Mouse (Mus musculus): ENCODE data around the gene Stambpl1. TPM values are rescaled to one million over a fixed set of nuclear protein-coding genes. Genes with fewer than 3 reads are reported as not detected.

Stambpl1 gene
- polyA plus RNA-seq, 1 experiment from 2014 or later, result 10.3 TPM

DNA sequence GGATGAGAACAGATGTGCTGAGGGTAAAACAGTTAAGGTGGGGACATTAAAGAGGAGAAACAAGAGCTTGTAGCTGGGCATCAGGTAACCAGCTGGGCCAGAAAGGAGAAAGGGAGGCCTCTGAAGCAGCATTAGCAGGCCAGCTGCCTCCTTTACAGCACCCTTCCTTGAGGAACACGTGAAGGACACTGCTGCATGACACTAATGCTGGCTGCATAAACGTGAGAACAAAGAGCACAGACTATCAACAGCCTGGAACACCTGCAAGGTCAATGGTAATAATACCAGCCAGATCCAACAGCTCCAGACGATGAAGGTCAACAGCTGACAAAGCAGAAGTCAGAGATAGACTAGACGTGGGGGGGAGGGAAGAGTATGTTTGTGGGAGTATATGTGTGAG, 22.1 kb downstream of the Stambpl1 start:
- peak overlapping the region; percentile 87 for H3K27ac ChIP-seq (ENCODE audit: low read depth)
- H3K4me1 ChIP-seq (ENCODE audit: insufficient read depth), result peaks cover 34% of the 10 kb centered on the region
- ATAC-seq (no peak), DNase-seq (no peak)
- no peak overlapping the region for H3K9ac ChIP-seq (replicated peaks)
- H3K36me3 ChIP-seq (replicated peaks; ENCODE audit: insufficient read depth, low read length), result no peaks in the 10 kb centered on the region; the same call in 1 of the 2 replicates
- no peaks in the 10 kb centered on the region for H3K27me3 ChIP-seq (ENCODE audit: insufficient read depth, low read length)
- H3K4me2 ChIP-seq (ENCODE audit: low read depth, low read length), result no peak overlapping the region
- TF ChIP-seq EP300 (IDR thresholded peaks at IDR 0.05; ENCODE audit: low read depth) (no peak), CTCF (IDR thresholded peaks at IDR 0.05; ENCODE audit: low read depth) (no peak)
- H3K4me3 ChIP-seq (ENCODE audit: low read depth, low read length), result no peak overlapping the region
- 37% methylated on average over 4 of the region's 4 CpGs for WGBS (ENCODE audit: insufficient replicate concordance)
- H3K9me3 ChIP-seq (ENCODE audit: low read length), result no peaks in the 10 kb centered on the region

GRCm38 (mm10) chr19:34216956-34217355, 24.9 kb downstream of the Stambpl1 start:
- TF ChIP-seq EP300 (IDR thresholded peaks at IDR 0.05; ENCODE audit: low read depth) (no peak), CTCF (IDR thresholded peaks at IDR 0.05; ENCODE audit: low read depth) (no peak)
- 53% methylated on average over 5 of the region's 5 CpGs for WGBS (ENCODE audit: insufficient replicate concordance)
- Histone ChIP-seq H3K27me3 (ENCODE audit: insufficient read depth, low read length) (no peaks in the 10 kb centered on the region), H3K36me3 (replicated peaks; ENCODE audit: insufficient read depth, low read length) (peaks cover 14% of the 10 kb centered on the region), H3K9ac (replicated peaks) (no peak overlapping the region), H3K4me1 (ENCODE audit: insufficient read depth) (peaks cover 20% of the 10 kb centered on the region), H3K4me3 (ENCODE audit: low read depth, low read length) (no peak overlapping the region), H3K27ac (ENCODE audit: low read depth) (peak overlapping the region; percentile 70; the same call in 1 of the 2 replicates), H3K9me3 (ENCODE audit: low read length) (no peaks in the 10 kb centered on the region), H3K4me2 (ENCODE audit: low read depth, low read length) (no peak overlapping the region)
- ATAC-seq, result no peak
- no peak for DNase-seq

DNA sequence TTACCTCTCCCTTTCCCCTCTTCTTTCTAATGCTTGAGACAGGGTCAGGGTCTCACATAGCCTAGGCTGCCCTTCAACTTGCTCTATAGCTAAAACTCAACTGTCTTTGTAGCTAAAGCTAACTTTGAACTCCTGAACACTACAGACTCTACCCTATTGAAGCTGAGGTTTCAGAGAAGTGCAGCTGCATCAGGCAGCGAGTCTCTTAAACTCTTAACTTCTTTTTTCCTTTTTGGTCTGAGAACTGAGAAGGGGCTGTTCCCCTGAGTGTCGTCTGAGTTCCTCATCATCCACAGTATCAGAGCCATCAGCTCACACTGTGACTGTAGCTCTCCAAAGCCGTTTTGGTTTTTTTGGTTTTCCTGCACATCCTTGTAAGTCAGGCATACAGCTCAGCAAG, 25.7 kb downstream of the Stambpl1 start:
- peaks cover 16% of the 10 kb centered on the region for H3K36me3 ChIP-seq (replicated peaks; ENCODE audit: insufficient read depth, low read length)
- H3K9ac ChIP-seq (replicated peaks), result no peak overlapping the region
- WGBS (ENCODE audit: insufficient replicate concordance), result 54% methylated on average over 3 of the region's 3 CpGs
- no peaks in the 10 kb centered on the region for H3K9me3 ChIP-seq (ENCODE audit: low read length)
- DNase-seq, result no peak
- no peak overlapping the region for H3K4me3 ChIP-seq (ENCODE audit: low read depth, low read length)
- H3K27me3 ChIP-seq (ENCODE audit: insufficient read depth, low read length), result no peaks in the 10 kb centered on the region
- H3K4me2 ChIP-seq (ENCODE audit: low read depth, low read length), result peak overlapping the region; percentile 35; the same call in 1 of the 2 replicates
- no peak for ATAC-seq
- TF ChIP-seq CTCF (IDR thresholded peaks at IDR 0.05; ENCODE audit: low read depth), result no peak
- no peak for TF ChIP-seq EP300 (IDR thresholded peaks at IDR 0.05; ENCODE audit: low read depth)
- peak overlapping the region; percentile 70 for H3K27ac ChIP-seq (ENCODE audit: low read depth)
- peaks cover 17% of the 10 kb centered on the region for H3K4me1 ChIP-seq (ENCODE audit: insufficient read depth)

- H3K27ac ChIP-seq (ENCODE audit: low read depth), result peak overlapping the region; percentile 64
These were observed 27.4 kb downstream of the Stambpl1 start for GRCm38 (mm10) chr19:34219260-34219968.

DNA sequence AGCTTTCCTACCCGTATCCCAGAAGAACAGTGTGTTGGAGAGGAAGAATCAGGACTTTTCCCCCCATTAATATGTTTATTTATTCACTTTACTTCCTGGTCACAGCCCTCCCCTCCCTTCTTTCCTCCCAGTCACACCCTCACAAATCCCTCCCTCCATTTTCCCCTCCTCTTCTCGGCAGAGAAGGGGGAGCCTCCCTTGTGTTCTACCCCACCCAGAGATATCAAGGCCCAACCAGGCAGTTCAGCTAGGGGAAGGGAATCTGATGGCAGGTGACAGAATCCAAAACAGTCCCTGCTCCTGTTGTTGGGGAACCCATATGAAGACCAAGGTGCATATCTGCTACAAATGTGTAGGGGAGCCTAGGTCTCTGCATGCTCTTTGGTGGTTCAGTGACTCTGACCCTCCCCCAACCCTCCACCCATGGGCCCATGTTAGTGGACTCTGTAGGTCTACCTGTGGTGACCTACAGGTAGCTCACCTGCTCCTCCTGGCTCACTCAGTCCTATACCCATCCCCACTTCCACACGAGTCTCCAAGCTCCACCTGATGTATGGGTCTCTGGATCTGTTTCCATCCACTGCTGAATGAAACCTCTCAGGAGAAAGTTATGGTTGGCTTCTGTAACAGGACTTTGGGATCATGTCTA, 28.8 kb downstream of the Stambpl1 start:
- Histone ChIP-seq H3K36me3 (replicated peaks; ENCODE audit: insufficient read depth, low read length) (peaks cover 18% of the 10 kb centered on the region), H3K27ac (ENCODE audit: low read depth) (peak overlapping the region; percentile 64), H3K9me3 (ENCODE audit: low read length) (no peaks in the 10 kb centered on the region), H3K4me3 (ENCODE audit: low read depth, low read length) (no peak overlapping the region), H3K4me1 (ENCODE audit: insufficient read depth) (peaks cover 4% of the 10 kb centered on the region; the same call in 1 of the 2 replicates), H3K27me3 (ENCODE audit: insufficient read depth, low read length) (no peaks in the 10 kb centered on the region), H3K9ac (replicated peaks) (no peak overlapping the region), H3K4me2 (ENCODE audit: low read depth, low read length) (peak overlapping the region; percentile 26; the same call in 1 of the 2 replicates)
- ATAC-seq (no peak), DNase-seq (no peak)
- TF ChIP-seq CTCF (IDR thresholded peaks at IDR 0.05; ENCODE audit: low read depth), result no peak
- no peak for TF ChIP-seq EP300 (IDR thresholded peaks at IDR 0.05; ENCODE audit: low read depth)
- 50% methylated on average over 3 of the region's 3 CpGs for WGBS (ENCODE audit: insufficient replicate concordance)

More at GRCm38 (mm10) chr19:34219260-34219968, 27.4 kb downstream of the Stambpl1 start:
- peaks cover 8% of the 10 kb centered on the region for H3K4me1 ChIP-seq (ENCODE audit: insufficient read depth)
- no peak overlapping the region for H3K4me3 ChIP-seq (ENCODE audit: low read depth, low read length)
- H3K4me2 ChIP-seq (ENCODE audit: low read depth, low read length), result no peak overlapping the region
- TF ChIP-seq CTCF (IDR thresholded peaks at IDR 0.05; ENCODE audit: low read depth) (no peak), EP300 (IDR thresholded peaks at IDR 0.05; ENCODE audit: low read depth) (no peak; the same call in 1 of the 2 replicates)
- DNase-seq (no peak), ATAC-seq (peak; percentile 21)
- H3K36me3 ChIP-seq (replicated peaks; ENCODE audit: insufficient read depth, low read length), result peaks cover 16% of the 10 kb centered on the region
- WGBS (ENCODE audit: insufficient replicate concordance), result 62% methylated on average over 5 of the region's 5 CpGs
- H3K9ac ChIP-seq (replicated peaks), result no peak overlapping the region
- no peaks in the 10 kb centered on the region for H3K27me3 ChIP-seq (ENCODE audit: insufficient read depth, low read length)
- no peaks in the 10 kb centered on the region for H3K9me3 ChIP-seq (ENCODE audit: low read length)

DNA sequence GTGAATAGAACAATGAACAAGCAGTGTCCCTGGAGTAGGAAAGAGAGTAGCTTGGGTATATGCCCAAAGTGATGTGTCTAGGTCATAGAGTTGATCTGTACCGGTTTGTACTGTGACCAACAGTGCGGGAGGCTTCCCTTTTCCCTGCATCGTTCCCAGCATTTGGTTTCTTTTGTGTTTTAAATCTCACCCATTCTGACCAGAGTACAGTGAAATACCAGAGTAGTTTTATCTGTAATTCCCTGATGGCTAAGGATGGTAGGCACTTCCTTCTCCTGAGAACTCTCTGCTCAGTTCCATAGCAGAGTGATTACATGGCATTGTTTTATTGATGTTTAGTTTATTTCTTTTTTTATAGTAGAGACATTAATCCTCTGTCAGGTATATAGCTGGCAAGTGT, 30.8 kb downstream of the Stambpl1 start:
- no peak for TF ChIP-seq EP300 (IDR thresholded peaks at IDR 0.05; ENCODE audit: low read depth)
- no peak for TF ChIP-seq CTCF (IDR thresholded peaks at IDR 0.05; ENCODE audit: low read depth)

More for the DNA sequence above, 30.8 kb downstream of the Stambpl1 start:
- 85% methylated on average over 3 of the region's 3 CpGs for WGBS (ENCODE audit: insufficient replicate concordance)
- H3K36me3 ChIP-seq (replicated peaks; ENCODE audit: insufficient read depth, low read length), result peaks cover 18% of the 10 kb centered on the region
- H3K9ac ChIP-seq (replicated peaks), result no peak overlapping the region
- H3K27ac ChIP-seq (ENCODE audit: low read depth), result no peak overlapping the region
- no peak overlapping the region for H3K4me3 ChIP-seq (ENCODE audit: low read depth, low read length)
- ATAC-seq, result no peak
- no peaks in the 10 kb centered on the region for H3K27me3 ChIP-seq (ENCODE audit: insufficient read depth, low read length)
- no peak for DNase-seq
- no peak overlapping the region for H3K4me2 ChIP-seq (ENCODE audit: low read depth, low read length)
- H3K4me1 ChIP-seq (ENCODE audit: insufficient read depth), result peaks cover 2% of the 10 kb centered on the region; the same call in 1 of the 2 replicates
- no peaks in the 10 kb centered on the region for H3K9me3 ChIP-seq (ENCODE audit: low read length)
